Mouse (Mus musculus): Measurements from ENCODE around the gene Mc1r. TPM values are rescaled to one million over a fixed set of nuclear protein-coding genes. Genes with fewer than 3 reads are reported as not detected.

The Mc1r gene
- not detected for total RNA-seq (2021)
- long read RNA-seq, experiment 1 = 0 reads
- long read RNA-seq, experiment 2 = 0 reads

DNA sequence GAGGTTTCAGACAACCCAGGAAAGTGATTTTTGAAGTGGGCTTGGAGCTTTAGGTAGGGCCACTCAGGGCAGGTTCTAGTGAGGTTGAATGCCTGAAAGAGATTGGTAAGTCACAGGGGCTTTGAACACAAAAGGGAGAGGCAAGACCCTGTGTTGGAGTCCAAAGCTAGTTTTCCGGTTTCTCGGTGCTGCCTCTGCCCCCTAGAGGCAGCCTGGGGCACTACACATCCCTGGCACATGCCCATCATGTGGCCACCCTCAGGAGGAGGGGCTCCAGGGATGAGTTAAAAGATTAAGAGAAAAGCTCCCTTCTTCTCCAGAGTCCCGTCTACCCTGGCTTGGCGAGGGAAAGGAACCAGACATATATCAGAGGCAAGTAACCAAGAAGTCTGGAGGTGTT is at the start of gene Mc1r:
Mc1r (plus strand) TSS at position 322 of the 400 bp plus-strand sequence.
- DNase-seq = peak; percentile 36 to 63

DNA sequence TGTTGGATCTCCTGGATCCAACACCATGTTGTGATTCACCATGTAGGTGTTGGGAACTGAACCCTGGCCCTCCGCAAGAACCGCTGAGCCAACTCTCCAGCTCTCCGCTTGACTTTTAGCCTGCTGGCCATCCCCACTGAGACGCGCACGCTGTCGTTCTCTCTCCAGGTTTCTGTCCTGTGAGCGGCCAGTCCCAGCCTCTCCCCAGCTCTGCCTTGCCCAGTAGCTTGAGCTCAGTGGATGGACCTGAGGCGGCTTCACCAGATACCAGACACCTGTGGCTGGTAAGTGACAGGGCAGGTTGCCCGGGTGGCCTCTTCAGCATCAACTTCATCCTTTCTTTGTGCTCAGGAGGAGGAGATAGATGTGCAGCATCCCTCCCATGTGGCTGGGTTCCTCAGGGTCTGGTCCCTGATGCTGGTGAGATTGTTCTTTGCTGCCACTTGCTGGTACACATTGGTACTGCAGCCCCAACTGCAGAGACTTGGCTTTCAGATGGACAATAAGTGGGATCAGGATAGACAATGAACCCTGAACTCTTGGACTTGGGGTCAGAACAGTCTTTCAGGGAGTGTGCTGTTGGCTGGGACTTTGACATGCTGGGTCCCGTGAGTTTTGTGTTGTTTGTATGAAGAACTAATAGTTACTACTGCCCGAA is 45.7 kb upstream of the Mc1r start:
- peak; percentile 64 to 91 for DNase-seq

- peak; percentile 95 to 97 for DNase-seq
Measured at GRCm38 (mm10) chr8:123373403-123374238, 33.3 kb upstream of the Mc1r start, which contains the start of gene Tcf25. Tcf25 (plus strand) TSS chr8:123373753.

- DNase-seq = peak; percentile 95 to 96
Measured at GRCm38 (mm10) chr8:123374239-123374578, 32.7 kb upstream of the Mc1r start.

DNA sequence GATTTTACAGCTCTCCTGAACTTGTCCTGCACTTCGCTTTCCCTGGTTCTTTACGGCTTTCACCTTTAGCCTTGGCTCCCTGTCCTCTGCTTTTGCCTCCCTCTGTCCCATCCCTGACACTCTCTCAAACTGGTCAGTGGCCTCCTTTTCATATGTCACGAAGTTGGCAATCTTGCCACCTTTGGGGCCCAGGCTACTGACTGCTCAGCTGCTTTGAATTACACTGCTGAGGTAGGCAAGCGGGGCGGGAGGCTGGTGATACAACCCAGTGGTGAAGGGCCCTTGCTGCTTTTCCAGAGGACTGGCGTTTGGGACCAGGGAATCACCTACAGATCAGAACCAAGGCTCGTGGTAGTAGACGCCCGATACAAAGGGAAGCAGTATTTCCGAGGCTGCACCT is 31.2 kb upstream of the Mc1r start:
- DNase-seq = no peak

DNA sequence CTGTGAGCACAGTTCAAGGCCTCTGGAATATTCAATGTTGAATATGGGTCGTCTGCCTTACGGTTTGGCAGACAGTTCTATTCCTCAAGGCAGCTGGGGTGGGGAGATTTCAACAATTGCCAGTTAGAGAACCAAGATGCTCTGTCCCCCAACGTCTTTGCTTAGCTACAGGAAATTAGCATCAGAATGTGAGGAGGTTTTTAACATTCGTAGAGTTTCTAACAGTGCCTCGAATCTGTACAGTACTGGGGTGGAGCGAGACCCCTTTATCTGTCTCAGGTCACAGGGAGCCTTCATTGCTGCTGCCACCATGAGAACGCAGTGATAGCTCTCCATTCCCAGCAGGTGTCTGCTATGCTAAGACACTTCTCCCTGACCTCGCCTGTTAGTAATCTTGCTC is 30.8 kb upstream of the Mc1r start:
- no peak for DNase-seq

- DNase-seq = no peak
Measured at GRCm38 (mm10) chr8:123381711-123382110, 25.2 kb upstream of the Mc1r start.

- peak in 1 of 2 experiments; percentile 36 for DNase-seq
Measured at GRCm38 (mm10) chr8:123382516-123382915, 24.4 kb upstream of the Mc1r start.

- no peak for DNase-seq
Measured at GRCm38 (mm10) chr8:123384883-123385540, 21.9 kb upstream of the Mc1r start.

- no peak for DNase-seq
Measured at GRCm38 (mm10) chr8:123387041-123387440, 19.9 kb upstream of the Mc1r start.

- no peak for DNase-seq
Measured at GRCm38 (mm10) chr8:123387801-123388200, 19.1 kb upstream of the Mc1r start.

DNA sequence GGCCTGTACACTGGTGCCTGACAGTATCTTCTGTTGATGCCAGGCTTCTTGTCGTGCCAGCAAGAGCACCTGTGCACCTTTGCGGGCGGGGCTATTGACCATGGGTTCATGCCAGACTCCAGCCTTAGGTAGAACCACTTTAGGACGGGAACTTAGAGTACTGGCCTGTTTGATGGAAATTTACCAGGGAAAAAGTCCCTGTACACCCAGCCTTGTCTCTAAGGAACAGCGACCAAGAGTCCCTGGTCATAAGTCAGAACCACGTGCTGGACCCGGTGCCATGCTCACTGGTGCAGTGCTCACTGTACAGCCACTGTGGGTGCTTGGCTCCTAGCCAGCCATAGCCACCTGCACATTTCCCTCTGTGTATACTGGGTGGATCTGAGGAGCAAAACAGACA is 17.9 kb upstream of the Mc1r start:
- DNase-seq = no peak

DNA sequence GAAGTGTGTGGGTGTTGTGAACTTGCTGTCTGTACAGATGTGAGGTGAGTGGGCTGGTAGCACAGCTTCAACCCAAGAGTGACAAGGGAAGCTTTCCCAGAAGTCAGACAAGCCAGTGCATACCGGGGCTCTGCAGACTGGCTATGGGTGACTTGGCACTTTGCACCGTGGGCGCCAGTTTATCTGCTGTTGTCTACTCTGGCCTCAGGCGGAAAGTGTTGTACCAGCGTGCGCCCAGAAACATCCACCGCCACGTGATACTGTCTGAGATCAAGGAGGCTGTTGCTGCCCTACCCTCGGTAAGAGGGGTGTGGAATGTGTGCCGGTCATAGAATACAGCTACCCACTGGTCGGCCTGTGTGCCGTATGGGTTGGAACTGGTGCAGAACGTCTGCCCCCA is 8.6 kb upstream of the Mc1r start:
- peak in 1 of 2 experiments; percentile 45 for DNase-seq

DNA sequence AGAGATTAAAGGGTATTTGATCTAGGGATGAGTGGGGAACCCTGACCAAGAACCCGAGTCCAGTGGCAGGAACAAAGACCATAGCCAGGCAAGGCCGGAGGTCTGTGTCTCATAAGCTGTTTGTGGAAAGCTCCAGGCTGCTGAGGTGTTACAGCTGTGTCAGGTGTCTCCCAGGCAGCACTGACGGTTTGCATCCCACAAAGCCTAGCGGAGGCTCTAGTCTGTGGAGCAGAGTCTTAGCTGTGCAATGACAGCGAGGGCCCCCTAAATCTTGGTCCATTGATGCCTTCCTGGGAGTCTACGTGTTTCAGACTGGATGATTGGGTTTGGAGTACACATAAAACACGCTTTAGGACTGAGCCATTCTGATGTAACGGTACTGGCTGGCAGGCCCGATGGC is 5.0 kb upstream of the Mc1r start:
- DNase-seq = no peak

GRCm38 (mm10) chr8:123402730-123403326 is 4.1 kb upstream of the Mc1r start:
- peak in 1 of 2 experiments; percentile 31 for DNase-seq

DNA sequence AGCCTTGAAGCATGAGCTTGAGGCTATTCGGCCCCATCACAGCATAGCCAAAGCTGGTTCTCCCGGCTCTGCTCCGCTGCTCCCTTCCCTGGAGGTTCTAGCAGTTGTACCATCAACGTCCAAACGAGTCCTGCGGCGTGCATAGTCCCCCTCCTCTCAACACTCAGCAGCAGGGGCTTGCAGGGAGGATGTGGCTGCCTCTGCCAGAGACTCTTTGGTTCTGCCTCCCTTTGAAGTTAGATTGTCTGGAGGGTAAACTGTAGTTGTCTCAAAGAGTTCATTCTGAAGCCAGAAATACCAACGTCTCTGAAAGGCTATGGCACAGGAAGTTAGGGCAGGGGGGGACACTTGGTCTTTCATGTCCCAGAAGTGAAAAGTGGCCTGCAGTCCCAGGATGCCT is 2.4 kb upstream of the Mc1r start:
- no peak for DNase-seq

GRCm38 (mm10) chr8:123407612-123408011 is 705 bp downstream of the Mc1r start:
- no peak for DNase-seq

GRCm38 (mm10) chr8:123408586-123409544 is 2.0 kb downstream of the Mc1r start:
- no peak for DNase-seq

DNA sequence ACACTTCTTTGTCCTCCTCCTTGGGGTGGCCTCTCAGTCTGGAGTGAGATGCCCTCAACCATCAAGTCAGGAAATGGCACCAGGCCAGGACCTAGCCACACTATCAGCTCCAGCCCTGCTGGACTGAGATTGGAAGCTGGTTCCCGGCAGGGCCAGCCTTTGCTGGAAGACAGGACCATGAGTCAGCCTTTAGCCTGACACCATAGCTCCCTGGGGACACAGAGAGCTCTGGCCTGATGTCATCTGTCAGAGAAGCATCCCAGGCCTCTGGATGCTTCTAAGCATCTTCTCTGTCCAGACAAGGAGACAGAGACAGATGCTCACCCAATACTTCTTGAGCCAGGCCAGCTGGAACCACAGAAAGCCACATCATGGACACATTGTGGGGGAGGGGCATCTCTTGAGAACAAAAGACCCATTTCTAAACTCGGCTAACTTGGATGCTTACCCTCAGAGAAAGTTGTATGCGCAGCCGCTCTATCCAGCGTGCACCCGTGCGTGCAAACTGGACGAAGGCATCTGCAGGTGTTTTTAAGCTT is 3.2 kb downstream of the Mc1r start:
- peak; percentile 66 to 71 for DNase-seq

- DNase-seq = no peak
Measured at GRCm38 (mm10) chr8:123410788-123411187, 3.9 kb downstream of the Mc1r start.

DNA sequence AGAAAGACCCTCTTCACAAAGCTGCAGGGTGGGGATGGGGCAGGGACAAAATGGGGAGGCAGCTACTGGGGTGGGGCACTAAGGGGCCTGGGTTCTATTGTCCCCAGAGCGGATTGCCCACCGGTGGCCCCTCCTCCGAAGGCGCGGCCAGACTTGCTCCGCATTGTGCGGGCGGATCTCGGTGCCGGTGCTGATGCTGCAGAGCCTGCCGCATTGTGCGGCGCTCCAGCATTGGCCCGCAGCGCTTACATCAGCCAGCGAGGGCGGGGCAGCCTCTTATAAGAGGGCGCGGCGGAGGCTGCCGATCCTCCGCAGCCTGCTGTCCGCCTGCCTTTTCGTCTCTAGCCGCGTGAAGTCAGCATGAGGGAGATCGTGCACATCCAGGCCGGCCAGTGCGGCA is 4.3 kb downstream of the Mc1r start, which contains the start of gene Tubb3:
Tubb3 (plus strand) TSS at position 179 of the 400 bp plus-strand sequence.
- peak; percentile 44 for DNase-seq

Measured in heart, adult 18-20 months (tissue).